Mouse (Mus musculus): ENCODE results near the gene Gm20458.

The Gm20458 gene

DNA sequence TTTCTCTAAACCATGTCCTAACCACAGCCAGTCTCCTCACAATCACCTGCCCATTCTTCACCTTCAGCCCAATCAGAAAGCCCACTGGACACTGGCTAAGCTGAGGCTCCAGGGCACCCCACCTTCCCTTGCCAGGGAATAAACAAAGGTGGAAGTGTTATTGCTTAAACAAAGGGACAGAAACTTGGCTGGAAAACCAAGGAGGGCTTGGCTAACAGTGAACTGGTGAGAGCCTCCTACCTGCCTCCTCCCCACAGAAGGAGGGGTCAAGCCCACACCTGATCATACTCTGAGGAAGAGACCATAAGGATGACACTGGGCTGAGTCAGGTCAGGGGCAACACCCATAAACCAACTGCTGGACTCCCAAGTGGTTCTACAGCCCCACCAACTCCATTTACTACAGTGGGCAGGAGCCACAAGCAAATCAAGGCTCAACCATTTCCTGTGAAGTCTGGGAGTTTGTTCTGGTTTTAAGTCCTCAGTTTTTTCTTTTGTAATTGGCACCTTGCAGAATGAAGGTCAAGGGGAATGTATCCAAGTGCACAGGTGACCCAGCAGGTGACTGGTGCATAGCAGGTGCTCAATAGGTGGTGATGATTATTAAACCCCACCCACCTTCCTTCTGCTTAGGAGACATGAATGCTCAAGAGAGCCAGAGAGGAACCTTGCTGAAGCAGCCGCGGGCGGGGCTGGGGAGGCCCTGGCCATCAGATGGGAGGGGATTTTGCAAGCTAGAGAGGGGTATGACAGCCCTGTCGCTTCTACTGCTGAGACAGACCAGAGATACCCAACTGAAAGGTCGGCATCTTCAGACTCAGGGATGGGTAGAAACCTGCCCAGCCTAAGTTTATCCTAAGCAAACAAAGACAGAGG lies 25.3 kb upstream of the Gm20458 start:
- DNase-seq (ENCODE audit: low read depth), result no peak

DNA sequence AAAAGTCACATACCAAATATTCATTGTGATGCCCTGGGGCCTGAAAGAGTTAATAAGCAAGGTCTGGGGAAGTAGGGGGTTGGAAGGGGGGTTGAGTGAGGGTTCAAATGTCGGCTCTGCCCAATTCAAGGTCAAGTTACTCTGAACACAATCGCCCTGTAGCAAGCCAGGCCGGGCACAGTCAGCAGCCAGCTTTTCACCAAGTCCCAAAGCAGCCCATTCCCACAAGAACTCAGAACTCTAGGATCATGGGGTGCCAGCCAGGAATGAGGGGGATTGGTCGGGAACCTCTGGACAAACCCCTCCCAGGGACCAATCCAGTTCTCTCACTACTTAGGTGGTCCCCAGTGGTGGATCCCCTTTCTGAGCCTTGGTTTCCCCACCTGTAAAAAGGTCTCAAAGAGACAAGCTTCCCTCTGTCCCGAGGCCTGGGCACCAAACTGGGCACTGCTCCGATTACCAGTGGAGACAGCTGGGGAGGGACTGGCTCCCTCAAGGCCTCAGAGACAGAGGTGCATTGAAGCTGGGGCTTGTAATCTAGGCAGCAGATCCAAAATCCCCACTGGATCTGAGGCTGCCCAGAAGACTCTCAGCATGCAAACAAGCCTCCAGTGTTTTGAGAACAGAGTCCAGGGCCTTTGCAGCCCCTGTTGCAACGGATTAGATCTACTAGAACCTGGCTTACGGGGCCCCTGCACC lies 24.4 kb upstream of the Gm20458 start:
- DNase-seq (ENCODE audit: low read depth), result no peak

GRCm38 (mm10) chr2:164436961-164437360 lies 23.8 kb upstream of the Gm20458 start:
- peak; percentile 49 for DNase-seq (ENCODE audit: low read depth)

GRCm38 (mm10) chr2:164437710-164438109 lies 23.1 kb upstream of the Gm20458 start:
- no peak for DNase-seq (ENCODE audit: low read depth)

- no peak for DNase-seq (ENCODE audit: low read depth)
Measured at GRCm38 (mm10) chr2:164438257-164438656, 22.5 kb upstream of the Gm20458 start.

- peak; percentile 89 for DNase-seq (ENCODE audit: low read depth)
Measured at GRCm38 (mm10) chr2:164439001-164439421, 21.8 kb upstream of the Gm20458 start.

DNA sequence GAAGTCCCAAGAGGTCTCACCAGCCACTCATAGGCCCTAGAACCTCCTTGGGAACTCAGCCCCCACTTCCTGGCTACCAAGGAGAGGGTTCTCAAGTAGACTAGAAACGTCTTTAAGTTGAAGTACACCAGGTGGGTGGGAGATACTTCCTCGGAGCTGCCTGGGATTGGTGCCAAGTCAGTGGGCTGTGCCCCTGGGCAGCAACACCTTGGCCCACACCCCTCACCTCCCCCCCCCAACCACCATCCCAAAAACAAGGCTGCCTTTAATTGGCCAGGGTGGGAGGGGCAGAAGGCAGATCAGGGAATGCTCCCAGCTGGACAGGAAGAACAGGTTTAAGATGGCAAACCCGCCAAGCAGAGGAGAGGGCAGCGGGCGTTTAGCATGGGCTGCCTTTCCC lies 20.5 kb upstream of the Gm20458 start:
- DNase-seq (ENCODE audit: low read depth), result no peak

DNA sequence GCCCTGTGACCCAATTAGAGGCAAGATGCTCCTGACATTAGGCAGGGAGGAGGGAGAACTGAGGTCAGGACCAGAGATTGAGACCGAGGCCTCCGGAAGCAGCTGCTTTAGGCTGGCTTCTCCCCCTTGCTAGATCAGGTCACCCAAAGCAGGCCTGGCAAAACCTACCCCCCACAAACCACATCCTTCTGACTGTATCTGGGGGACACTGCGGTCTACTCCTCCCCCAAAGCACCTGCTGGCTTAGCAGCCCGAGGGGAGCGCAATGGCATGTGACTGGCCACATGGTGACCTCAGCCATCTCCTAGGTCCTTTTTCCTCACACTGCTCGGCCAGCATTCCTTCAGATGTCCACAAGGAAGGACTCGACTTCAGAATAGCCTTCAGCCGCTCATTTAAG lies 19.6 kb upstream of the Gm20458 start:
- DNase-seq (ENCODE audit: low read depth), result no peak

GRCm38 (mm10) chr2:164441731-164442130 lies 19.0 kb upstream of the Gm20458 start:
- DNase-seq (ENCODE audit: low read depth), result no peak

DNA sequence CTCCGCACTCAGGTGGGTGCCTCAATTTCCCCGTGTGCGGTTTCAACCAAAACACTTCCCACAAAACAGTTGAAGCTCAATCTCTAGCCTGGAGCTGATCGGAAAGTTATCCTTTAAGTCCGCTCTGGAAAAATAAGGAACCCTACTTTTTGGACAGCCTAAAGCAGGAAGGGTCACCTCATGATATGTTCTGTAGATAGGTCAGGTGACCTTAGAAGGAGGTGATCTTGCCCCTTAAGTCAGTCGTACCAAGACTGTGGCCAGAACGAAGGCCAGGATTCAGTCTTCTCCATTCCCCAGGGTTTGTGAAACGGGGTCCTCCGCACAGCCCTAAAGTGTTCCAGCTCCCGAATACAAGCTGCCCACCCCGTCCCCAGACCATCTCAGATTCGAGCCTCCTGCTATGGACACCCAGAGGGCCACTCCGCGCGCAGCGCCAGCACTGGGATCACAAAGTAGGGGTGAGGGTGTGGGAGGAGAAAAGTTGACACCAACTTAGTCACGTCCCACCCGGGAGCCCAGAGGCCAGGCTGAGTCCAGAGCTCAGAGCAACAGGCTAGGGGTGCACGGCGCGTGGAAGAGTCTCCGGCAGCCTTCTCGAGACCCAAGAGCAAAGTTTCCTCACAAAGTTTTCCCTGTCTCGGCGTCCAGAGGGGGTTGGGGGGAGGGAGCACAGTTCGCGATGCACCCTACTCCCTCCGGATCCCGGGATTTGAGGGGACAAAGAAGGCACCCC lies 18.3 kb upstream of the Gm20458 start:
- peak; percentile 59 for DNase-seq (ENCODE audit: low read depth)

DNA sequence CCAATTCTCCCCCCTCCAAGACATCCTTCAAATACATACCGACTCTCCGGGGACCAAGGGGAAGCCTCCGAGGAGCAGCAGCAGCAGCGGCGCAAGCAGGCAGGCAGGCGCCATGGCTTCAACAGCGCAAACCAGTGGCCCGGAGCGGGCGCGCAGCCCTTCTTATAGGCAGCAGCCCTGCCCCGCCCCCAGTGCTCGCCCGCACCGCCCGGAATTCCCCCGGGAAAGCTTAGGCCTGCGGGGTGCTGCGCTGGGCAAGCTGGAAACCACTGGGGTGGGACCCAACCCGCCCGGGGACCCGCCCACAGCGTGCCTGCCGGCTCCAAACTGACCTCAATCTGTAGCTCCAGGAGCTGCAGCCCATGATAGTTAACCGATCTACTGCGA lies 17.7 kb upstream of the Gm20458 start:
- peak; percentile 95 for DNase-seq (ENCODE audit: low read depth)

GRCm38 (mm10) chr2:164443460-164444000 lies 17.2 kb upstream of the Gm20458 start, which contains the start of gene Sdc4:
Gene Sdc4, minus strand, starts transcription at chr2:164443887.
- DNase-seq (ENCODE audit: low read depth), result peak; percentile 56

- no peak for DNase-seq (ENCODE audit: low read depth)
Measured at GRCm38 (mm10) chr2:164444701-164445100, 16.1 kb upstream of the Gm20458 start.

DNA sequence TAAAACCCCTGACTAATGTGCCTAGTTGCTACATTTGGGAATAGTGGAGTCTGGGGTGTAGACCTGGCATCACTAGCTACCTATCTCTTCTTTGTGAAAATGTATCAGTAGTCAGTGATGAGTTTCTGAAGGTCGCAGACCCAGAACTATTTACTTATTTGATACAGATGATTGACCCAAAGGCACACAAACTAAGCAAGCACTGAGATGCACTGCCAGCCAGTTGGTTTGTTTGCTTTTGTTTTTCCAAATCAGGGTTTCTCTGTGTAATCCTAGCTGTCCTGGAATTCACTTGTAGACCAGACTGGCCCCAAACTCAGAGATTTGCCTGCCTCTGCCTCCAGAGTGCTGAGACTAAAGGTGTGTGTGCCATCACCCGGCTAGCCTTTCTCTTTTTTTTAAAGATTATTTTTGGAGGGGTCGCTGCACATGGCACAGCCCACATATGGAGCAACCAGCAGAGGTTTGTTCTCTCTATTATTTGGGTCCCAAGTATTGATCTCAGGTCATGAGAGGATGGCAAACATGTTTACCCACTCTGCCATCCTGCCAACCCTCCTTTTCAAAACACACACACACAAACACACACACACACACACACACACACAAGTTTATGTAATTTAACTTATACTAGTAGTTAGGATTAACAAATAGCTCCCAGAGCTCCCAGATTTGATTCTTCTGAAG lies 15.2 kb upstream of the Gm20458 start:
- DNase-seq (ENCODE audit: low read depth), result no peak

DNA sequence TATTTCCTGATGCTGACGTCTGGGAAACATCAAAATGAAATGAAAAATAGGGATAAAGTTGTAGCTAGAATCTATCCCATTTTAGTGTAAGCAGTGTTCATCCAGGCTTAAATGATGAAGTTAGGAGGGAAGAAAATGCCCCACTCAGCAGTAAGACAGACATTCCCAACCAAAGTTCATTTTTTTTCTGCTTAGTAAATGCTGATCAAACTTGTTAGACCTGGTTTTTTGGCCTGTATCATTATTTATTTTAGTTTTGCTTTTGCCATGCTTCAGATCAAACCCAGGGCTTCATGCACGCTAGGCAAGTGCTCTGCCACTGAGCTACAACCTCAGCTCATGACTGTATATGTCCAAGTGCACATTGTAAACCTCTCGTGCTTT lies 14.7 kb upstream of the Gm20458 start:
- no peak for DNase-seq (ENCODE audit: low read depth)

DNA sequence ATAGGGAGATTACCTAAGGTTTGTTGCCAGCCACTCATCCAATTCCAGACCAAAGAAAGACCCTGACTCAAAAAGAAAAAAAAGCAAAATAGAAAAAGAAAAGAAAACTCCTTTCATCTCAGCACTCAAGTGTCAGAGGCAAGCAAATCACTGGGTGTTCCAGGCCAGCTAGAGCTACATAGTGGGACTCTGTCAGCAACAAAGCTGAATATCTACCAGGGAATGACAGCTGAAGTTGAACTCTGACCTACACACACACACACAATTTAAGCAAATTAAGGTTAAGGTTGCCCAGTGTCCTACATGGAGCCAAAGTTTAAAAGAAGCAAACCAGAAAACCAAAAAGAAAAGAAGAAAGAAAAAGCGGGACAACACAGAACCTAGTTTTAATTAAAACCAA lies 12.6 kb upstream of the Gm20458 start:
- no peak for DNase-seq (ENCODE audit: low read depth)

- DNase-seq (ENCODE audit: low read depth), result peak; percentile 36
Measured at GRCm38 (mm10) chr2:164448921-164449320, 11.8 kb upstream of the Gm20458 start.

- DNase-seq (ENCODE audit: low read depth), result no peak
Measured at GRCm38 (mm10) chr2:164449341-164450042, 11.3 kb upstream of the Gm20458 start.

GRCm38 (mm10) chr2:164452000-164452676 lies 8.6 kb upstream of the Gm20458 start:
- peak; percentile 47 for DNase-seq (ENCODE audit: low read depth)

DNA sequence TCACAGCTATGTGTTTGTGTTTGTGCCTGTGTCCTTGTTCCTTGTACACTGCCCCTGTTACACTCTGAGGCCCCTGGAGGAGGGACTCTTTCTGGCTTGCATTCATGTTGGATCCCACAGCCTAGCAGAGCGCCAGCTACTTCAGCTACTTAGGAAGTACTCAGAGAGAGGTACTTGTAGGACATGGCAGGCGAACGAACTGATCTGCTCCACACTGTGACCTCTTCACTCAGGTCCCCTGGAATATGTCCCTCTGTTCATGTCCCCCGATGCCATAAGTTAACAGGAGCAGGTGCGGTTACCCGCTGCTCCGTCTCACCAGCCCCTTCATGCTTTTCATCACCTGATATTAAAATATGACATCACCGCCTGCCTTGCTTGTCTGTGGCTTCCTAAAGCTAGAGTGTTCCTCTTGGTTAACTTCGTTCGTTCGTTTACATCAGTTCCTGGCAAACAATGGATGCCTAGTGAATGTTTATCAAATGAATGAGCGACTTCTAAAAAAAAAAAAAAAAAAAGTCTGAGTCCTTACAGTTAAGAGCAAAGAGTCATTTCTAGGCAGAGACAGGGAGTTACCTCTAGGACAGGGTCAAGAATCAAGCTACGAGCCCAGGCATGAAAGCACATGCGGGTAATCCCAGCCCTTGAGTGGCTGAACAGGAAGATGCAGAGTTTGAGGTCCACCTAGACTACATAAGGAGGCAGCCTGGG lies 7.6 kb upstream of the Gm20458 start:
- no peak for DNase-seq (ENCODE audit: low read depth)

Data from NIH3T3 (cell line).